In genomic region chr14:47541325-47541948, GRCm38 (mm10) we compare ENCODE assay signal across 19 mouse cellular contexts. TPM values are rescaled to one million over a fixed set of nuclear protein-coding genes. Genes with fewer than 3 reads are reported as not detected.
DNase-seq lines count a peak whose midpoint lies in the region; ATAC-seq and TF ChIP-seq lines count a peak whose summit lies in the region.
"Had no signal": no experiment of that assay in that cellular context is flagged by ENCODE, and none has a peak within 500 bp of the region (broad histone marks: within the 10 kb centered on the region; RNA-seq: fewer than 3 reads in every experiment).

No protein-coding gene starts in this region.

- peak; percentile 9 for DNase-seq in adrenal gland, adult 2 months
- DNase-seq in adrenal gland, postnatal 36 days = no peak
- DNase-seq in 416B (ENCODE audit: low read depth) = peak; percentile 78
- no peak for DNase-seq in liver, postnatal 0 days
- DNase-seq in layer of hippocampus, adult 9-11 months = no peak
- DNase-seq in thymus, postnatal 0 days (ENCODE audit: low spot score) = no peak
- DNase-seq: adrenal gland, postnatal 25 days; cerebellum, postnatal 25 days; heart, postnatal 4 days; kidney, adult 18-20 months; kidney, postnatal 4 days; layer of hippocampus, postnatal 36 days; left cerebral cortex, postnatal 4 days; lung, embryonic 14.5 days had no signal

- no peak for TF ChIP-seq EP300 in liver, postnatal 0 days (IDR thresholded peaks at IDR 0.05; ENCODE audit: low read depth)

- H3K9me3 ChIP-seq in liver, postnatal 0 days (ENCODE audit: low read length) = no peaks in the 10 kb centered on the region
- H3K9me3 ChIP-seq in hindbrain, embryonic 13.5 days = no peaks in the 10 kb centered on the region
- H3K9me3 ChIP-seq: heart, embryonic 13.5 days; midbrain, embryonic 12.5 days had no signal

- no peak overlapping the region for H3K4me2 ChIP-seq in liver, postnatal 0 days (ENCODE audit: low read depth, low read length)
- H3K4me2 ChIP-seq in hindbrain, embryonic 13.5 days = no peak overlapping the region
- H3K4me2 ChIP-seq: heart, embryonic 13.5 days; lung, embryonic 14.5 days; midbrain, embryonic 12.5 days had no signal

- peak overlapping the region; percentile 24; the same call in 1 of the 2 replicates for H3K27ac ChIP-seq in liver, postnatal 0 days (ENCODE audit: low read depth)
- H3K27ac ChIP-seq in hindbrain, embryonic 13.5 days = no peak overlapping the region
- H3K27ac ChIP-seq: heart, embryonic 13.5 days; midbrain, embryonic 12.5 days had no signal

- H3K36me3 ChIP-seq in liver, postnatal 0 days (replicated peaks; ENCODE audit: insufficient read depth, low read length) = peaks cover 32% of the 10 kb centered on the region
- H3K36me3 ChIP-seq in hindbrain, embryonic 13.5 days = peaks cover 74% of the 10 kb centered on the region

- TF ChIP-seq CTCF in liver, postnatal 0 days (IDR thresholded peaks at IDR 0.05; ENCODE audit: low read depth) = no peak

- H3K9ac ChIP-seq in liver, postnatal 0 days (replicated peaks) = no peak overlapping the region
- no peak overlapping the region for H3K9ac ChIP-seq in hindbrain, embryonic 13.5 days
- H3K9ac ChIP-seq: heart, embryonic 13.5 days; lung, embryonic 14.5 days; midbrain, embryonic 12.5 days had no signal

- 65% methylated on average over 10 of the region's 10 CpGs for WGBS in liver, postnatal 0 days (ENCODE audit: insufficient replicate concordance)
- 92% methylated on average over 10 of the region's 10 CpGs for WGBS in hindbrain, embryonic 13.5 days

- peaks cover 4% of the 10 kb centered on the region; the same call in 1 of the 2 replicates for H3K4me1 ChIP-seq in liver, postnatal 0 days (ENCODE audit: insufficient read depth)
- no peaks in the 10 kb centered on the region for H3K4me1 ChIP-seq in hindbrain, embryonic 13.5 days (replicated peaks)
- H3K4me1 ChIP-seq: midbrain, embryonic 12.5 days had no signal

- H3K4me3 ChIP-seq in liver, postnatal 0 days (ENCODE audit: low read depth, low read length) = no peak overlapping the region
- H3K4me3 ChIP-seq in hindbrain, embryonic 13.5 days = no peak overlapping the region
- H3K4me3 ChIP-seq: heart, embryonic 13.5 days; midbrain, embryonic 12.5 days had no signal

- peak; percentile 74 for ATAC-seq in common myeloid progenitor, adult 5-6 weeks (replicated peaks; ENCODE audit: low read depth, poor library complexity, severe bottlenecking)
- no peak for ATAC-seq in liver, postnatal 0 days
- ATAC-seq in hindbrain, embryonic 13.5 days (ENCODE audit: low FRiP score) = no peak
- ATAC-seq: forebrain, embryonic 16.5 days had no signal

- no peaks in the 10 kb centered on the region for H3K27me3 ChIP-seq in liver, postnatal 0 days (ENCODE audit: insufficient read depth, low read length)
- H3K27me3 ChIP-seq in hindbrain, embryonic 13.5 days = no peaks in the 10 kb centered on the region
- H3K27me3 ChIP-seq: heart, embryonic 13.5 days; midbrain, embryonic 12.5 days had no signal

RNA-seq across cellular contexts. Expression of gene Atg14, which starts 29.0 kb away (rescaled TPM):
- 10 to 100 TPM; 13.9 to 14.0 TPM for total RNA-seq in adrenal gland, adult 2 months (2021)
- 11.1 and 17.8 TPM in 2 replicates for polyA plus RNA-seq in adrenal gland, adult 2 months (2012; rRNA removed)
- total RNA-seq in adrenal gland, postnatal 36 days (2021) = 10 to 100 TPM; 11.8 to 14.9 TPM
- 6.9 and 17.0 TPM in 2 replicates for total RNA-seq in common myeloid progenitor, adult 5-6 weeks (2017)
- polyA plus RNA-seq in liver, postnatal 0 days (2015; fragmentation: Nextera tagmentation; extraction: Ambion mirVana) = 5.6 and 6.3 TPM in 2 replicates
- 9.8 and 10.3 TPM in 2 replicates for polyA plus RNA-seq in thymus, postnatal 0 days (2015; fragmentation: Nextera tagmentation; extraction: Ambion mirVana)
- polyA plus RNA-seq in hindbrain, embryonic 13.5 days (2015; fragmentation: Nextera tagmentation; extraction: Ambion mirVana) = 17.5 and 19.3 TPM in 2 replicates

Comparison
In these comparisons a context has a peak if more than half of its experiments do, and no peak if none do; other contexts are left out.
1. DNase-seq: peak in adrenal gland, adult 2 months (single experiment) and 416B (single experiment); none in adrenal gland, postnatal 36 days (0 of 2), liver, postnatal 0 days (single experiment), layer of hippocampus, adult 9-11 months (single experiment) and thymus, postnatal 0 days (single experiment).